Mouse (Mus musculus): ENCODE results near the gene Umad1. TPM values are rescaled to one million over a fixed set of nuclear protein-coding genes. Genes with fewer than 3 reads are reported as not detected.

Gene Umad1
- total RNA-seq, 1 experiment = 0.98 TPM

GRCm38 (mm10) chr6:8286146-8286545, 27.1 kb downstream of the Umad1 start:
- no peaks in the 10 kb centered on the region for H3K4me1 ChIP-seq (ENCODE audit: control insufficient read depth in 2 of 2, insufficient read depth in 2 of 2, low read length in 2 of 2, poor library complexity in 1 of 2)
- DNase-seq (ENCODE audit: low read depth, low spot score) = no peak
- in situ Hi-C loops (cut with MboI; ENCODE audit: low sequenced_read_pairs in 2 of 2, unreplicated experiment in 2 of 2) = no loop called here
- no peak overlapping the region for H3K9ac ChIP-seq (ENCODE audit: insufficient read depth, low read depth, low read length, poor library complexity, severe bottlenecking)
- no peaks in the 10 kb centered on the region for H3K36me3 ChIP-seq (ENCODE audit: control insufficient read depth, insufficient read depth, low read length, poor library complexity, severe bottlenecking)
- no peaks in the 10 kb centered on the region for H3K9me3 ChIP-seq (ENCODE audit: control insufficient read depth, insufficient read depth, low read depth, low read length)
- no peak for TF ChIP-seq ZC3H11A (IDR thresholded peaks at IDR 0.05; ENCODE audit: borderline replicate concordance, low read depth, low read length)
- TF ChIP-seq ZNF384 (IDR thresholded peaks at IDR 0.05; ENCODE audit: low read depth, low read length) = no peak
- TF ChIP-seq CHD2 (IDR thresholded peaks at IDR 0.05; ENCODE audit: low read depth, low read length) = no peak
- no peak for TF ChIP-seq HCFC1 (IDR thresholded peaks at IDR 0.05; ENCODE audit: borderline replicate concordance, insufficient read depth, low read length)
- TF ChIP-seq MAFK (IDR thresholded peaks at IDR 0.05; ENCODE audit: insufficient read depth, low read depth, low read length) = no peak
- no peak overlapping the region for H3K4me3 ChIP-seq (ENCODE audit: insufficient read depth in 1 of 2, low read depth in 1 of 2, low read length in 2 of 2, poor library complexity in 1 of 2, severe bottlenecking in 1 of 2)
- no peak overlapping the region for H3K27ac ChIP-seq (ENCODE audit: insufficient read depth, low read depth, low read length, poor library complexity, severe bottlenecking)

- H3K9me3 ChIP-seq (ENCODE audit: control insufficient read depth, insufficient read depth, low read depth, low read length) = no peaks in the 10 kb centered on the region
- no peak for DNase-seq (ENCODE audit: low read depth, low spot score)
- H3K4me1 ChIP-seq (ENCODE audit: control insufficient read depth in 2 of 2, insufficient read depth in 2 of 2, low read length in 2 of 2, poor library complexity in 1 of 2) = no peaks in the 10 kb centered on the region
- in situ Hi-C loops (cut with MboI; ENCODE audit: low sequenced_read_pairs in 2 of 2, unreplicated experiment in 2 of 2) = no loop called here
- H3K27ac ChIP-seq (ENCODE audit: insufficient read depth, low read depth, low read length, poor library complexity, severe bottlenecking) = no peak overlapping the region
- no peaks in the 10 kb centered on the region for H3K36me3 ChIP-seq (ENCODE audit: control insufficient read depth, insufficient read depth, low read length, poor library complexity, severe bottlenecking)
- H3K9ac ChIP-seq (ENCODE audit: insufficient read depth, low read depth, low read length, poor library complexity, severe bottlenecking) = no peak overlapping the region
- H3K4me3 ChIP-seq (ENCODE audit: insufficient read depth in 1 of 2, low read depth in 1 of 2, low read length in 2 of 2, poor library complexity in 1 of 2, severe bottlenecking in 1 of 2) = no peak overlapping the region
- TF ChIP-seq CHD2 (IDR thresholded peaks at IDR 0.05; ENCODE audit: low read depth, low read length) (no peak), HCFC1 (IDR thresholded peaks at IDR 0.05; ENCODE audit: borderline replicate concordance, insufficient read depth, low read length) (no peak), ZNF384 (IDR thresholded peaks at IDR 0.05; ENCODE audit: low read depth, low read length) (no peak), MAFK (IDR thresholded peaks at IDR 0.05; ENCODE audit: insufficient read depth, low read depth, low read length) (no peak)
Measured at GRCm38 (mm10) chr6:8288755-8289580, 29.9 kb downstream of the Umad1 start.

- no peak overlapping the region for H3K4me3 ChIP-seq (ENCODE audit: insufficient read depth in 1 of 2, low read depth in 1 of 2, low read length in 2 of 2, poor library complexity in 1 of 2, severe bottlenecking in 1 of 2)
- no peak for TF ChIP-seq ZC3H11A (IDR thresholded peaks at IDR 0.05; ENCODE audit: borderline replicate concordance, low read depth, low read length)
- TF ChIP-seq CHD2 (IDR thresholded peaks at IDR 0.05; ENCODE audit: low read depth, low read length) = no peak
- TF ChIP-seq ZNF384 (IDR thresholded peaks at IDR 0.05; ENCODE audit: low read depth, low read length) = no peak
- no peak for TF ChIP-seq HCFC1 (IDR thresholded peaks at IDR 0.05; ENCODE audit: borderline replicate concordance, insufficient read depth, low read length)
- TF ChIP-seq MAFK (IDR thresholded peaks at IDR 0.05; ENCODE audit: insufficient read depth, low read depth, low read length) = no peak
- H3K9me3 ChIP-seq (ENCODE audit: control insufficient read depth, insufficient read depth, low read depth, low read length) = no peaks in the 10 kb centered on the region
- H3K9ac ChIP-seq (ENCODE audit: insufficient read depth, low read depth, low read length, poor library complexity, severe bottlenecking) = no peak overlapping the region
- H3K4me1 ChIP-seq (ENCODE audit: control insufficient read depth in 2 of 2, insufficient read depth in 2 of 2, low read length in 2 of 2, poor library complexity in 1 of 2) = no peaks in the 10 kb centered on the region
- H3K36me3 ChIP-seq (ENCODE audit: control insufficient read depth, insufficient read depth, low read length, poor library complexity, severe bottlenecking) = no peaks in the 10 kb centered on the region
- no peak overlapping the region for H3K27ac ChIP-seq (ENCODE audit: insufficient read depth, low read depth, low read length, poor library complexity, severe bottlenecking)
- DNase-seq (ENCODE audit: low read depth, low spot score) = no peak
- in situ Hi-C loops (cut with MboI; ENCODE audit: low sequenced_read_pairs in 2 of 2, unreplicated experiment in 2 of 2) = no loop called here
Measured at GRCm38 (mm10) chr6:8294048-8294784, 35.1 kb downstream of the Umad1 start.

- Histone ChIP-seq H3K27ac (ENCODE audit: insufficient read depth, low read depth, low read length, poor library complexity, severe bottlenecking) (no peak overlapping the region), H3K4me1 (ENCODE audit: control insufficient read depth in 2 of 2, insufficient read depth in 2 of 2, low read length in 2 of 2, poor library complexity in 1 of 2) (no peaks in the 10 kb centered on the region), H3K9ac (ENCODE audit: insufficient read depth, low read depth, low read length, poor library complexity, severe bottlenecking) (no peak overlapping the region), H3K36me3 (ENCODE audit: control insufficient read depth, insufficient read depth, low read length, poor library complexity, severe bottlenecking) (no peaks in the 10 kb centered on the region), H3K9me3 (ENCODE audit: control insufficient read depth, insufficient read depth, low read depth, low read length) (no peaks in the 10 kb centered on the region), H3K4me3 (ENCODE audit: insufficient read depth in 1 of 2, low read depth in 1 of 2, low read length in 2 of 2, poor library complexity in 1 of 2, severe bottlenecking in 1 of 2) (no peak overlapping the region)
- TF ChIP-seq ZC3H11A (IDR thresholded peaks at IDR 0.05; ENCODE audit: borderline replicate concordance, low read depth, low read length) = no peak
- no peak for TF ChIP-seq CHD2 (IDR thresholded peaks at IDR 0.05; ENCODE audit: low read depth, low read length)
- no peak for TF ChIP-seq ZNF384 (IDR thresholded peaks at IDR 0.05; ENCODE audit: low read depth, low read length)
- TF ChIP-seq HCFC1 (IDR thresholded peaks at IDR 0.05; ENCODE audit: borderline replicate concordance, insufficient read depth, low read length) = no peak
- TF ChIP-seq MAFK (IDR thresholded peaks at IDR 0.05; ENCODE audit: insufficient read depth, low read depth, low read length) = no peak
- DNase-seq (ENCODE audit: low read depth, low spot score) = no peak
- in situ Hi-C loops (cut with MboI; ENCODE audit: low sequenced_read_pairs in 2 of 2, unreplicated experiment in 2 of 2) = no loop called here
Measured at GRCm38 (mm10) chr6:8299066-8299863, 40.2 kb downstream of the Umad1 start.
